9 mouse cellular contexts compared by ENCODE assay signal in genomic region chr14:54935904-54936830, GRCm38 (mm10). TPM values are rescaled to one million over a fixed set of nuclear protein-coding genes. Genes with fewer than 3 reads are reported as not detected.
DNase-seq lines count a peak whose midpoint lies in the region; ATAC-seq and TF ChIP-seq lines count a peak whose summit lies in the region.
"Had no signal": no experiment of that assay in that cellular context is flagged by ENCODE, and none has a peak within 500 bp of the region (broad histone marks: within the 10 kb centered on the region; RNA-seq: fewer than 3 reads in every experiment).

TSS of gene Cmtm5 (plus strand) at chr14:54936261.

- WGBS in lung, embryonic 14.5 days, result 32% methylated on average over 8 of the region's 8 CpGs
- WGBS in midbrain, embryonic 16.5 days, result 28% methylated on average over 8 of the region's 8 CpGs

- H3K4me3 ChIP-seq in lung, embryonic 14.5 days (ENCODE audit: low read depth, low read length), result no peak within 1 kb of the TSS
- H3K4me3 ChIP-seq in midbrain, embryonic 16.5 days (ENCODE audit: low read depth, low read length), result no peak within 1 kb of the TSS

- H3K4me2 ChIP-seq in lung, embryonic 14.5 days, result no peak within 1 kb of the TSS
- H3K4me2 ChIP-seq in midbrain, embryonic 16.5 days (ENCODE audit: low read length), result peak within 1 kb of the TSS; percentile 15; the same call in 1 of the 2 replicates

- no peaks in the 10 kb centered on the region for H3K27me3 ChIP-seq in lung, embryonic 14.5 days (ENCODE audit: insufficient read depth, low read length)
- H3K27me3 ChIP-seq in midbrain, embryonic 16.5 days (ENCODE audit: control insufficient read depth, insufficient read depth, low read depth, low read length), result no peaks in the 10 kb centered on the region

- H3K4me1 ChIP-seq in lung, embryonic 14.5 days (ENCODE audit: insufficient read depth), result no peaks in the 10 kb centered on the region; the same call in 1 of the 2 replicates
- H3K4me1 ChIP-seq in midbrain, embryonic 16.5 days (ENCODE audit: control insufficient read depth, insufficient read depth, low read length), result no peaks in the 10 kb centered on the region

- H3K36me3 ChIP-seq in lung, embryonic 14.5 days (ENCODE audit: insufficient read depth), result no peaks in the 10 kb centered on the region
- no peaks in the 10 kb centered on the region for H3K36me3 ChIP-seq in midbrain, embryonic 16.5 days (ENCODE audit: control insufficient read depth, insufficient read depth, low read length)

- no peak for DNase-seq in lung, embryonic 14.5 days
- DNase-seq in lung, postnatal 4 days, result no peak
- DNase-seq in frontal cortex, adult 2 months (ENCODE audit: extremely low spot score in 1 of 2, low spot score in 1 of 2), result peak; percentile 71 to 77
- peak; percentile 93 for DNase-seq in layer of hippocampus, adult 9-11 months
- DNase-seq in adrenal gland, postnatal 10 days, result no peak
- DNase-seq in spleen, postnatal 36 days (ENCODE audit: low spot score in 2 of 2), result no peak

- peak within 1 kb of the TSS; percentile 24; the same call in 1 of the 2 replicates for H3K27ac ChIP-seq in lung, embryonic 14.5 days (ENCODE audit: low read depth)
- H3K27ac ChIP-seq in midbrain, embryonic 16.5 days (ENCODE audit: low read length), result peak within 1 kb of the TSS; percentile 53

- H3K9me3 ChIP-seq in lung, embryonic 14.5 days (ENCODE audit: low read depth, low read length), result no peaks in the 10 kb centered on the region
- no peaks in the 10 kb centered on the region for H3K9me3 ChIP-seq in midbrain, embryonic 16.5 days (replicated peaks; ENCODE audit: control insufficient read depth, low read length, poor library complexity, severe bottlenecking)

- H3K9ac ChIP-seq in lung, embryonic 14.5 days, result no peak within 1 kb of the TSS
- peak within 1 kb of the TSS; percentile 2; the same call in 1 of the 2 replicates for H3K9ac ChIP-seq in midbrain, embryonic 16.5 days (ENCODE audit: low read depth, low read length)

- no peak for ATAC-seq in lung, embryonic 14.5 days (ENCODE audit: insufficient read depth)
- peak; percentile 66 for ATAC-seq in midbrain, embryonic 16.5 days
- ATAC-seq in activated CD4-positive, CD25-positive, alpha-beta regulatory T cell, adult 4 months, result no peak
- ATAC-seq: Patski had no signal

- peak; percentile 13; the same call in 1 of the 2 replicates for TF ChIP-seq CTCF in lung, embryonic 14.5 days (IDR thresholded peaks at IDR 0.05; ENCODE audit: low read depth)

RNA-seq across cellular contexts. Expression of gene Cmtm5, which starts in this region (rescaled TPM):
- polyA plus RNA-seq in lung, embryonic 14.5 days (2014; fragmentation: Nextera tagmentation; extraction: Ambion mirVana), result 0.22 and 0.31 TPM in 2 replicates
- polyA plus RNA-seq in frontal cortex, adult 2 months (2012; rRNA removed), result 120 and 147 TPM in 2 replicates
- 9.5 and 14.8 TPM in 2 replicates for polyA plus RNA-seq in midbrain, embryonic 16.5 days (2015; fragmentation: Nextera tagmentation; extraction: Ambion mirVana)
- total RNA-seq in adrenal gland, postnatal 10 days (2021), result 1 to 10 TPM; 1.3 to 2.6 TPM
- under 1 TPM in 1 of 2 experiments, not detected in 1; 0.50 TPM for polyA plus RNA-seq in activated CD4-positive, CD25-positive, alpha-beta regulatory T cell, adult 4 months (2017; shearing (Covaris generic))
- polyA plus RNA-seq: Patski had no signal

Comparison
In these comparisons a context has a peak if more than half of its experiments do, and no peak if none do; other contexts are left out.
1. DNase-seq: peak in frontal cortex, adult 2 months (2 of 2) and layer of hippocampus, adult 9-11 months (single experiment); none in lung, embryonic 14.5 days (single experiment), lung, postnatal 4 days (0 of 2), adrenal gland, postnatal 10 days (single experiment) and spleen, postnatal 36 days (0 of 2).